Mouse (Mus musculus) gastrocnemius, adult 2 months (tissue): ENCODE measurements around the gene Ociad2. TPM values are rescaled to one million over a fixed set of nuclear protein-coding genes. Genes with fewer than 3 reads are reported as not detected.
A peak's percentile ranks its signal among the peaks of the same experiment; 100 is the strongest.

Experiments
- DNase-seq: peaks from one replicate; pipeline ENCODE4 v3.0.0; 2022
- H3K27ac ChIP-seq: fragments of 200-600 bp; 2 replicates; pipeline ENCODE4 v1.8.1; 2022; ENCODE audit warnings: mild to moderate bottlenecking
- H3K4me3 ChIP-seq: fragments of 200-600 bp; 2 replicates; pipeline ENCODE4 v1.8.1; 2022; ENCODE audit warnings: mild to moderate bottlenecking, moderate library complexity
- CTCF ChIP-seq: fragments of 200-600 bp; IDR thresholded peaks from 2 replicates; pipeline ENCODE4 v1.8.1; 2022; ENCODE audit warnings: antibody characterized with exemption, mild to moderate bottlenecking, moderate library complexity
- intact Hi-C: fragments of 180-260 bp; cut with DNase I; formaldehyde crosslinking; loops from one replicate; pipeline ENCODE4 v1.15.1; 2025
- long read RNA-seq, 2 experiments: library from polyadenylated mRNA; stranded (forward); transcript quantifications; one replicate each; pipeline ENCODE4 v2.0.0; 2021
- total RNA-seq, 2 experiments: library from RNA; stranded (reverse); gene quantifications; 2 replicates each; pipeline ENCODE4 v1.2.3; 2021

The Ociad2 gene
- 10 to 100 TPM; 36.9 to 56.5 TPM for total RNA-seq
- long read RNA-seq, experiment 1, transcript Ociad2-201 (7 exons, 2,554 nt), result major isoform, 50 of 50 reads
- long read RNA-seq, experiment 1, partial matches to known transcripts, result 0 of 50 reads
- long read RNA-seq, experiment 1, other reads (novel, unspliced or antisense), result 0 of 50 reads
- long read RNA-seq, experiment 2, transcript Ociad2-201 (7 exons, 2,554 nt), result major isoform, 46 of 51 reads
- long read RNA-seq, experiment 2, partial matches to known transcripts, result 1 of 51 reads
- long read RNA-seq, experiment 2, other reads (novel, unspliced or antisense), result 4 of 51 reads

DNA sequence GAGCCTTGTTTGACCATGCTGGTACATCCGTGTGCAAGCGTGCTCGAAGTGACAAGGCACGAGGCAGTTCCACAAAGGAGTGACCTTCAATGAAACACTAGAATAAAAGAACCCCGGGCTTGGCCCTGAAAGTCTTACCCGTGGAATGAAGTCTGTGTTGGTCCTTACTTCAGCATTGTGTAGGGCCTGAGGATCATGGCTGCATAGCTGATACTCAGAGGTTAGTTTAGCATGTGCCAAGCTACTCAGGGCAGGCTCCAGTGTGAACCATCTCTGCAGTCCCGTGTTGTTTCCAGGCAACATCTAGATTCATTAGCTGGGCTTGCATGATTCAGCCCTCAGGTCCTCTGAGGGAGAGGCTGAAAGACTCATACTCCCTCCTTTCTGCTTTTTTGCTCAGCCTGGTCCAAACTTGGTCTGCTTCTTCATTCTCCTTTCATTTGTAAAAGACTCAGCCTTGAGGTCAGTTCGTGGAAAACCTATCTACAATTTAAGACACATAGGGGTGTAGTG lies at the start of gene Ociad2:
Gene Ociad2, minus strand, starts transcription at position 306 of the 513 bp plus-strand sequence.
- TF ChIP-seq CTCF, result no peak
- intact Hi-C loops, result loop anchor here (5.0 kb wide), 1 partner anchor 37 kb away; no protein-coding TSS in a partner anchor
- H3K4me3 ChIP-seq, result no peak within 1 kb of the TSS
- H3K27ac ChIP-seq, result no peak within 1 kb of the TSS
- no peak for DNase-seq

DNA sequence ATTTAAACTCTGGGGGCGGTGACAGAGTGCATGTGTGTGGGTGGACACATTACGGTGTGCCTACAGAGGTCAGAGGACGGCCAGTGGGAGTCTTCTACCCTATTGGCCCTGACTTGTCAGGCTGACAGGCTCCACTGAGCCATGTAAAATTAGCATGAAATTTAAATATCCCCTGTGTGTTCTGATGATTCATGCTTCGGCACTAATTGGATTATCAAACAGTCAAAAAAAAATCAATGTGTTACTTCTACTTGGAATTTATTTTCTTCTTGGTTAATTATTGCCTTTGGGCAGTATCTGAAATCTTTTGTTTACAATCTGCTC lies 42.8 kb upstream of the Ociad2 start:
- intact Hi-C loops, result loop anchor here (2.0 to 5.0 kb wide), 5 partner anchors 71 to 399 kb away; partner anchors contain the start of genes Fryl and Ociad1
- no peak overlapping the region for H3K4me3 ChIP-seq
- no peak for TF ChIP-seq CTCF
- DNase-seq, result no peak
- no peak overlapping the region for H3K27ac ChIP-seq

DNA sequence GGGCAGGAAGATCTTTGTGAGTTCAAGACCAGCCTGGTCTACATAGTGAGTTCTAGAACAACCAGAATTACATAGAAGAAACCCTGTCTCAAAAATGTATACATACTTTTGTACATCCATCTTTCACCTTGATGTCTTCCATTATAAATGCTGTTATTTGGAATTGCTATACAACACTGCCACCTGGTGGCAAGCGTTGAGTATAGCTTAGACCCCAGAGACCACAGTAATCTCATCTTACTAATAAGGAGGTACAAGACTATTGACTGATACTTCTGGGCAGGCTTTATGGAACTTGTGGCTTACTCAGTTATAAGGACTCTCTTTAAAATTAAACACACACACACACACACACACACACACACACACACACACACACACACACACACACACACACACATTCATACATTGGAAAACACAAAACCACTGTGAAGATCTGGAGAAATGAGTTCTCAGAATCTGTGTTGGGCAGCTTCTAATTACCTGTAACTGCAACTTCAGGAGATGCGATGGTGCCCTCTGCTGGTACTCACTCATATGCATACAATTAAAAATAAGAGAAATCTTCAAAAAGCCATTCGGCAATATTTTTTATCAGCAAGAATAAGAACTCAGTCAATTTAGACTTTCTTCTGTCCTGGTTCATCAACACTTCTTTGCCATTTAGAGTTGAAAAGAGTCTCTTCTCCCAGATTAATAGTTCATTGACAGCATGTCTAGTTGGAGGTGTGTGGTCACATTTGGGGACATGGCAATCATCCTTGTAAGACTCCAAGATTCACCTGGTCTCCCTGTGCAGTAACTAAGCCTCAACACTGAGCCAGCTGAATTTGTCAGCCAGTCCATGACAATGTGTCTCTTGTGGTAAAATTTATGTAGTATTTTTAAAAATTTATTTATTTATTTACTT lies 42.2 kb upstream of the Ociad2 start:
- H3K4me3 ChIP-seq, result no peak overlapping the region
- no peak overlapping the region for H3K27ac ChIP-seq
- DNase-seq, result peak; percentile 64
- intact Hi-C loops, result loop anchor here (1.0 to 5.0 kb wide), 6 partner anchors 71 to 398 kb away; partner anchors contain the start of genes Fryl and Ociad1
- peak; percentile 67 for TF ChIP-seq CTCF

DNA sequence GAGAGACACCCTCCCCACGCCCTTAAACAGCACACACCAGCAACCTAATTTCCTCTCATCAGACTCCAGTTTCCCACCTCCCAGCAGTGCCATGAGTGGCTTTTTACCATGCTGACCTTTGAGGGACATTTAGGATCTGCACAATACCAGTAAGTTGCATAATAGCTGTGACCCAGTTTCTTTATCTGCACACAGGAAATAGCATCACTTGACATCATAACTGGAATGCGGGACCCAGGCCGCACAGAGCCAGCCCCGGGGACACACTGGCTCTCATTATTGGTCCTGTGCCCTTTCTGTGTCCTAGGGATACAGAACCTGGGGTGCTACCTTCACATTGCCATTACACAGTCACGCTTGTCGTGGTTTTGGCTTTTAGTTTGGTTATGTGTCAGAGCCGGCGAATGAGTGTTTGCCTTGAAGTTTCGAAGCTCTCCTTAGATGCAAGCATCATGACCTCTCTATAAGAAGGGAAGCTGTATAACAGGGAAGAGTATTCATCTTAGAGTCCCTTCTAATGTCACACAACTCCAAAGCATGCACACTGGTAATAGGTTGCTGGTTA lies 41.2 kb upstream of the Ociad2 start:
- TF ChIP-seq CTCF, result no peak
- no peak overlapping the region for H3K27ac ChIP-seq
- no peak for DNase-seq
- intact Hi-C loops, result loop anchor here (1.0 to 5.0 kb wide), 6 partner anchors 70 to 397 kb away; partner anchors contain the start of genes Fryl and Ociad1
- H3K4me3 ChIP-seq, result no peak overlapping the region

DNA sequence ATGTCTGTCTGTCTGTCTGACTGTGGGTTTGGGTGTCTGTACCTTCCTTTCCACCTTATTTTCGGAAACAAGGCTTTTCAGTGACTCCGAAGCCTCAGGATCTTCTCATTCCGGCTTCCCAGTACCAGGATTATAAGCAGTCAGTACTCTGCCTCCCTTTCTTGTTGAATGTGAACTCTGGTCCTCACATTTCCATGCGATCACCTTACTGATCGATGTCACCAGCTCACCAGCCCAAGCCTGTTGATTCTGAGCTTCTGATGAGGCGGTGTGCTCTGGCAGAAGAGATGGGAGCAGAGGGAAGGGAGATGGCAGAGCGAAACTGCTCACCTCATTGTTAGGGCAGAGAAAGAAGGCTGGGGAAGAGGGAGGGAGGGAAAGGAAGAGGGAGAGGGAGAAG lies 40.7 kb upstream of the Ociad2 start:
- no peak for DNase-seq
- Histone ChIP-seq H3K27ac (no peak overlapping the region), H3K4me3 (no peak overlapping the region)
- no peak for TF ChIP-seq CTCF
- intact Hi-C loops, result loop anchor here (5.0 kb wide), 4 partner anchors 69 to 264 kb away; partner anchors contain the start of genes Fryl and Ociad1

DNA sequence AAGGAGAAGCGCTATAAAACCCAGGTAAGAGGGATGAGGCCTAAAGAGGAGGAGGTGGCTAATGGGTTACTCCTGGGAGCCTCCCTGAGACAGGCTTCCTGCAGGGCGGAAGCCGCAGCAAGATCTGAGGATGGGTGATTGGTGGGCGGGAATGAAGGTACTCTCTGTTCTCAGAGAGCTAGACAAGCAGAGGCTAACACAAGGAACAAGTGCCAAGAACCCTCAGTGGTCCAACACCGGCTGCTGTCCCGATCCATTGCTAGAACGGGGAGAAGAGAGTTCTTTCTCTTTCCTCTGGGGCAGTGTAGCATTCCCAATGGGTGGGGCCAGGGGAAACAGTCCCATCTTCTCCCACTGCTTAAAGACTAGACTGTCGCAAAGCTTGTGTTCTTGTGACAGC lies 40.0 kb upstream of the Ociad2 start:
- no peak for DNase-seq
- TF ChIP-seq CTCF, result no peak
- no peak overlapping the region for H3K4me3 ChIP-seq
- no peak overlapping the region for H3K27ac ChIP-seq
- intact Hi-C loops, result loop anchor here (5.0 kb wide), 4 partner anchors 69 to 264 kb away; partner anchors contain the start of genes Fryl and Ociad1

DNA sequence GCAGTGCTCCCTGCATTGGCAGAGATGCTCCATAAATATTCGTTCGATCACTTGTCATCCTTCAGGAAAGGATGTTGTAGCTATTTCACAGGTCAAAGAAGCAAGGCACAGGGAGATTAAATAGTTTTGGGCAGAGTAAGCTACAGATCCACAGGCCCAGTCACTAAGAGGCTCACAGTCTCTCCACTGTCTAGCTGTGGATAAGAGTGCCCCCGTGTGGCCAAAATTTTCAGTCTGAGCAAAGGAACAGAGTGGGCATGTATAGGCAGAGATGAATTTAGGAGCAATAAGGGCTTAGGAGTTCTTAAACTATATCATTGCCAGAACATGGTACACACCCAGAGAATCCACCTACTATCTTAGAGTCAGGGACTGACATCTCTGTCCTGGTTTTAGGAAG lies 39.1 kb upstream of the Ociad2 start:
- Histone ChIP-seq H3K27ac (no peak overlapping the region), H3K4me3 (no peak overlapping the region)
- peak; percentile 87 for DNase-seq
- intact Hi-C loops, result loop anchor here (5.0 kb wide), 6 partner anchors 38 to 263 kb away; partner anchors contain the start of genes Fryl, Ociad1 and Ociad2
- TF ChIP-seq CTCF, result peak; percentile 83

DNA sequence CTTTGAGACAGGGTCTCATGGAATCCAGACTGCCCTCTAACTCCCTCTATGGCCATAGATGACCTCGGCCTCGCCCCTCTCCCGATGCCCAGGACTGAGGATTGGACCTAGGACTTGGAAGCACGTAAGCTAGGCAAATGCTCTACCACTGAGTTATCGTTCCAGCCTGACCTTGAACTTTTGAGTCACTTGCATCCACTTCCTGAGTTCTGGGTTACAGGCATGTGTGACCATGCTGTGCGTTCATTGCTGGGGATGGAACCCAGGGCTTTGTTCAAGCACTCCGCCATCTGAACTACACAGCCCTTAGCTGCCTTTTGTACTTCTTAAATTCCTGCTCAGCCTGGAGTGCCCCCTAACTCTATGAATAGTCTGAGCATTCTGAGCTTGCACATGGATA lies 35.7 kb upstream of the Ociad2 start:
- intact Hi-C loops, result loop anchor here (5.0 kb wide), 2 partner anchors 34 to 54 kb away; partner anchors contain the start of gene Ociad2
- no peak for TF ChIP-seq CTCF

DNA sequence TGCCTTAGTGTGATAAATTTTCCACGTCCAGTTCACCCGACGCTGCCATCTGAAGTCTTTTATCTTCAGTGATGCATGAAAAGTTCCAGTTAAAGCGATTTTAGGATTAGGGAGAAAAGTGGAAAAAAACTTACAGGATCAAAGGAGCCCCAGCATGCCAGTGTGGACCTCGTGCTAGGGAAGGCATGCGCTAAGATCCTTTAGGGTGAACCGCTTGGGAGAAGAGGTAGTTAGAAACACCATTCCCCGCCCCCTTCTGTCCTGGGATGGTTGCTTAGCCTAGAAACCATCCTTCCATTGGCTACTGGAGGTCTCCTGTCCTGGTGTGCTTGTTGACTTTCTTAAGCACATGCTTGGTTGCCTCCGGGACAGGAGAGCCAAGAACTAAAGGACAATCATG lies 35.2 kb upstream of the Ociad2 start:
- intact Hi-C loops, result loop anchor here (5.0 kb wide), 2 partner anchors 34 to 54 kb away; partner anchors contain the start of gene Ociad2
- TF ChIP-seq CTCF, result no peak
- no peak for DNase-seq

More for the DNA sequence above, 35.7 kb upstream of the Ociad2 start:
- H3K4me3 ChIP-seq, result no peak overlapping the region
- no peak overlapping the region for H3K27ac ChIP-seq
- DNase-seq, result no peak

DNA sequence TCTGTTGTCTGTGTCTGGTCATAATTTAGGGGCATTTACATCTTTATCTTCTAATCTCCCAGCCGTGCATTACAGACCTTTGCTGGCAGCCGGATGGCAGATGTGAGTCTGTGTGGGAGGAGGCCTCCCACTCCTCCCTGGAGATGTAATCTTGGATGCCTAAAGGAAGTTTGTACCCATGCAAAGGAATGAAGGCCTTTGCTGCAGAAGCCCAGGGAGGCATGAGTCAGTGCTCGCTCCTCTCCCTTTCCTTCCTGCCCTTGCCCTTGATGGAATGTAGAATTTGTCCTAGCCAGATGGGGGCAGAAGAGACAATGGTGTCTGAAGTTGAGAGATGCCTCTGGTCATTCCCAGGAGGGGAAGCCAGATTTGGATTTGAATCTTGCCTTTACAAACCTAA lies 32.4 kb upstream of the Ociad2 start:
- no peak for TF ChIP-seq CTCF
- intact Hi-C loops, result no loop called here
- H3K4me3 ChIP-seq, result no peak overlapping the region
- DNase-seq, result no peak
- no peak overlapping the region for H3K27ac ChIP-seq

More for the DNA sequence above, 35.2 kb upstream of the Ociad2 start:
- H3K4me3 ChIP-seq, result no peak overlapping the region
- no peak overlapping the region for H3K27ac ChIP-seq

DNA sequence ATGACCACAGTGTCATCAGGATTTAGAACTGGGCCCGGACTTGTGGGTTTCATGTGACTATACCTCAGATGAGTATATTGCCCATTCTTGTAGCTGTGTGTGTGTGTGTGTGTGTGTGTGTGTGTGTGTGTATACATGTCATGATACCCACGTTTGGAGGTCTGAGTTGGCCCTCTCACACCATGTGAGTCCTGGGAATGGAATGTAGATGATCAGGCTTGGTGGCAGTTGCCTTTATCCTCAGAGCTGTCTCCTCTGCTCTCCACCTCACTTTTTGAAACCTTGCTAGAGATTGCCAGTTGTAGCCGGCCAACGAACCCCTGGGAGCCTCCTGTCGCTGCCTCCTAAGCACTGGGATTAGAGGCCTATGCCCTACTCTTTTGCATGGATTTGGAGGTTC lies 31.8 kb upstream of the Ociad2 start:
- TF ChIP-seq CTCF, result no peak
- Histone ChIP-seq H3K4me3 (no peak overlapping the region), H3K27ac (no peak overlapping the region)
- intact Hi-C loops, result no loop called here
- DNase-seq, result no peak

DNA sequence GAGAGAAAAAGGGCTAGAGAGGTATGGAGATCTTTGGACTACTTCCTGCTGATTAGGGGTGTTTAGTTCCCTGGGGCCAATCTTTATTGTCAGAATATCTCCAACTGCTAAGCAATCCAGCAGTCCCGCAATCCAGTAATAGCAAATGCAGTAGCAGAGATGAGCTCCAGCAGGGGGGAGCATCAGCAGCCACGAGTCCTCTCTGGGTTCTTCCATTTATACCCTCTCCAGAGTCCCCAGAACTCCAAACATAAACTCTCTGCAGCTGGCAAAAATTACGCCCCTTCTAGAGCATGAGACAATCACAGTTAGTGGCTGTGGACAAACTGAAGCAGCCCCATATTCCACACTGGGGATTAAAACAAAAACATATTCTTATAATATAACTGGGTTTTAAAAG lies 28.9 kb upstream of the Ociad2 start:
- Histone ChIP-seq H3K27ac (no peak overlapping the region), H3K4me3 (no peak overlapping the region)
- TF ChIP-seq CTCF, result no peak
- intact Hi-C loops, result loop anchor here (5.0 kb wide), 1 partner anchor 37 kb away; no protein-coding TSS in a partner anchor
- DNase-seq, result no peak
